Mouse (Mus musculus) liver, postnatal 0 days (tissue): ENCODE results near the gene Kcnt2.

Experiments used
- CTCF ChIP-seq: sonication (generic); IDR thresholded peaks from 2 replicates; pipeline ENCODE4 v1.5.1; 2016; ENCODE audit warnings: antibody characterized with exemption, low read depth
- EP300 ChIP-seq: IDR thresholded peaks from 2 replicates; pipeline ENCODE4 v1.6.1; 2016; ENCODE audit warnings: antibody characterized with exemption, low read depth, mild to moderate bottlenecking

DNA sequence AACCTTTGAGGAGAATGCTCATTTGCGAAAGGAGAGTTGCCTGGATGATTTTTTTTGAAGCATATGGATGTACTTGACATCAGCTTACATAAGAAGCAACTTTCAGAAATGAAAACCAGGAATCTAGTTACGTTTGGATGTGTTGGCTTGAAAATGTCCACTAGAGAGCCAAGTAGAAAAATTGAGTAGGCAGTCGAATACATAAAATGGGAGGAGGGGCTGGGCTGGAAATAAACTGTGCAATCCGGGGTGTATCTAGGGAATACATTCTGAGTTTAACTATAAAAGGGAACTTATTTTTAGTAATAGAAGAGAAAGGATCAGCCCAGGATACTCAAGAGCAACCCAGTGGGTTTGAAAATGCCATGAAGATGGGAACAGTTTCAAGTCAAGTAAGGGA is 93.4 kb downstream of the Kcnt2 start:
- no peak for TF ChIP-seq EP300
- no peak for TF ChIP-seq CTCF
